Mouse (Mus musculus) heart, postnatal 0 days (tissue): ENCODE data around the gene Susd4.

Experiments used
- CTCF ChIP-seq: IDR thresholded peaks from 2 replicates; pipeline ENCODE4 v1.5.1; 2016; ENCODE audit warnings: antibody characterized with exemption, control low read depth, low read depth
- EP300 ChIP-seq: IDR thresholded peaks from 2 replicates; pipeline ENCODE4 v1.6.1; 2016; ENCODE audit warnings: antibody characterized with exemption, low read depth

DNA sequence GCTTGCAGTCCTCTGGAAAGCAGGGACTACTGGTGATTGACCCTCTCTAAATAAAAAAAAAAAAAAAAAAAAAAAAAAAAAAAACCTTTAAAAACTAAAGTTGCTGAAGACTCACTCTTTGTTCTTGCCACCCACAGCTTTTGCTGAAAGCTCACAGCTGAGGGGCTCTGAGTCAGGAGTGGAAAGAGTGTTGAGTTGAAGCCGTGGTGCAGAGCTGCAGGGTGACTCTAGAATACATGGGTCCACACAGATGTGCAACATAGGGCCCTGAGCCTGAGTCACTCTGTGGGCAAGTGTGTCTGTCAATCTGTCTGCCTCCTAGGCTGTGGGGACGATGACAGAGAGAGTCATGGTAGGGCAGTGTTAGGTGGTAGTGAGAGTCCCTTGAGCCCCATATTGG lies 119.0 kb downstream of the Susd4 start:
- TF ChIP-seq CTCF = no peak
- no peak for TF ChIP-seq EP300
